Mouse (Mus musculus): ENCODE results near the gene Gpkow.

The Gpkow gene

GRCm38 (mm10) chrX:7696954-7697381, at the start of gene Gpkow:
Gene Gpkow, plus strand, starts transcription at chrX:7697131.
- DNase-seq = peak; percentile 82

- DNase-seq = peak; percentile 87
Observed at GRCm38 (mm10) chrX:7648671-7649304, 48.1 kb upstream of the Gpkow start.

GRCm38 (mm10) chrX:7657221-7657639, 39.7 kb upstream of the Gpkow start, which contains the start of gene Prickle3:
Gene Prickle3, plus strand, starts transcription at chrX:7657260.
- peak; percentile 68 for DNase-seq

- peak; percentile 73 for DNase-seq
Observed at GRCm38 (mm10) chrX:7658031-7658784, 38.7 kb upstream of the Gpkow start.

- peak; percentile 27 for DNase-seq
Observed at GRCm38 (mm10) chrX:7658785-7659589, 37.9 kb upstream of the Gpkow start.

GRCm38 (mm10) chrX:7661086-7661485, 35.8 kb upstream of the Gpkow start:
- no peak for DNase-seq

GRCm38 (mm10) chrX:7662936-7663335, 34.0 kb upstream of the Gpkow start:
- DNase-seq = no peak

- DNase-seq = no peak
Observed at GRCm38 (mm10) chrX:7664791-7665190, 32.1 kb upstream of the Gpkow start.

GRCm38 (mm10) chrX:7665739-7666502, 31.0 kb upstream of the Gpkow start:
- DNase-seq = no peak

GRCm38 (mm10) chrX:7670390-7670881, 26.5 kb upstream of the Gpkow start:
- peak; percentile 70 for DNase-seq

GRCm38 (mm10) chrX:7670921-7671623, 25.9 kb upstream of the Gpkow start, which contains the start of gene Plp2:
Gene Plp2, minus strand, starts transcription at chrX:7671390.
- peak; percentile 42 for DNase-seq

- no peak for DNase-seq
Observed at GRCm38 (mm10) chrX:7672739-7673138, 24.2 kb upstream of the Gpkow start.

- DNase-seq = no peak
Observed at GRCm38 (mm10) chrX:7673578-7674281, 23.2 kb upstream of the Gpkow start.

- peak; percentile 21 for DNase-seq
Observed at GRCm38 (mm10) chrX:7674284-7675000, 22.5 kb upstream of the Gpkow start.

GRCm38 (mm10) chrX:7675001-7675380, 21.9 kb upstream of the Gpkow start:
- no peak for DNase-seq

- DNase-seq = no peak
Observed at GRCm38 (mm10) chrX:7678986-7679385, 17.9 kb upstream of the Gpkow start.

- DNase-seq = peak; percentile 93
Observed at GRCm38 (mm10) chrX:7679405-7680056, 17.4 kb upstream of the Gpkow start.

- no peak for DNase-seq
Observed at GRCm38 (mm10) chrX:7680057-7680412, 16.9 kb upstream of the Gpkow start.

GRCm38 (mm10) chrX:7680864-7681263, 16.1 kb upstream of the Gpkow start, which contains the start of gene Magix:
Gene Magix, minus strand, starts transcription at chrX:7681251.
- DNase-seq = peak; percentile 68

- DNase-seq = no peak
Observed at GRCm38 (mm10) chrX:7688321-7688720, 8.6 kb upstream of the Gpkow start.

All from kidney, adult 18-20 months (tissue).